Mouse (Mus musculus): ENCODE measurements around the gene Dkk3. TPM values are rescaled to one million over a fixed set of nuclear protein-coding genes. Genes with fewer than 3 reads are reported as not detected.
A peak's percentile ranks its signal among the peaks of the same experiment; 100 is the strongest.
"Not testable (repeated sequence)": the region's sequence is repeated elsewhere in the genome, so short reads cannot be mapped to it uniquely, and the experiment has no call there.

Gene Dkk3
- polyA plus RNA-seq, 1 experiment, result 106 TPM

- no peak for DNase-seq (ENCODE audit: extremely low spot score in 1 of 2, low spot score in 1 of 2)
Measured at GRCm38 (mm10) chr7:112133277-112133676, 25.6 kb downstream of the Dkk3 start.

- no peak for DNase-seq (ENCODE audit: extremely low spot score in 1 of 2, low spot score in 1 of 2)
Measured at GRCm38 (mm10) chr7:112132005-112132404, 26.9 kb downstream of the Dkk3 start.

GRCm38 (mm10) chr7:112130660-112131059 is 28.2 kb downstream of the Dkk3 start:
- no peak for DNase-seq (ENCODE audit: extremely low spot score in 1 of 2, low spot score in 1 of 2)

- DNase-seq (ENCODE audit: extremely low spot score in 1 of 2, low spot score in 1 of 2), result no peak
Measured at GRCm38 (mm10) chr7:112129851-112130250, 29.0 kb downstream of the Dkk3 start.

GRCm38 (mm10) chr7:112128810-112129209 is 30.0 kb downstream of the Dkk3 start:
- no peak for DNase-seq (ENCODE audit: extremely low spot score in 1 of 2, low spot score in 1 of 2)

GRCm38 (mm10) chr7:112127954-112128353 is 30.9 kb downstream of the Dkk3 start:
- no peak for DNase-seq (ENCODE audit: extremely low spot score in 1 of 2, low spot score in 1 of 2)

- DNase-seq (ENCODE audit: extremely low spot score in 1 of 2, low spot score in 1 of 2), result no peak
Measured at GRCm38 (mm10) chr7:112127085-112127637, 31.7 kb downstream of the Dkk3 start.

GRCm38 (mm10) chr7:112125625-112126260 is 33.1 kb downstream of the Dkk3 start:
- no peak for DNase-seq (ENCODE audit: extremely low spot score in 1 of 2, low spot score in 1 of 2)

- DNase-seq (ENCODE audit: extremely low spot score in 1 of 2, low spot score in 1 of 2), result peak; percentile 68 to 69
Measured at GRCm38 (mm10) chr7:112123612-112124011, 35.2 kb downstream of the Dkk3 start.

- DNase-seq (ENCODE audit: extremely low spot score in 1 of 2, low spot score in 1 of 2), result no peak
Measured at GRCm38 (mm10) chr7:112121866-112122500, 36.9 kb downstream of the Dkk3 start.

- DNase-seq (ENCODE audit: extremely low spot score in 1 of 2, low spot score in 1 of 2), result no peak
Measured at GRCm38 (mm10) chr7:112120861-112121810, 37.7 kb downstream of the Dkk3 start.

GRCm38 (mm10) chr7:112119248-112119647 is 39.6 kb downstream of the Dkk3 start:
- no peak for DNase-seq (ENCODE audit: extremely low spot score in 1 of 2, low spot score in 1 of 2)

GRCm38 (mm10) chr7:112118086-112118485 is 40.8 kb downstream of the Dkk3 start:
- no peak for DNase-seq (ENCODE audit: extremely low spot score in 1 of 2, low spot score in 1 of 2)

- no peak for DNase-seq (ENCODE audit: extremely low spot score in 1 of 2, low spot score in 1 of 2)
Measured at GRCm38 (mm10) chr7:112117501-112117900, 41.4 kb downstream of the Dkk3 start.

GRCm38 (mm10) chr7:112110638-112111372 is 48.1 kb downstream of the Dkk3 start:
- DNase-seq (ENCODE audit: extremely low spot score in 1 of 2, low spot score in 1 of 2), result no peak

GRCm38 (mm10) chr7:112108757-112109156 is 50.1 kb downstream of the Dkk3 start:
- no peak for DNase-seq (ENCODE audit: extremely low spot score in 1 of 2, low spot score in 1 of 2)

- DNase-seq (ENCODE audit: extremely low spot score in 1 of 2, low spot score in 1 of 2), result no peak
Measured at GRCm38 (mm10) chr7:112103816-112104215, 55.0 kb downstream of the Dkk3 start.

GRCm38 (mm10) chr7:112102933-112103332 is 55.9 kb downstream of the Dkk3 start:
- no peak for DNase-seq (ENCODE audit: extremely low spot score in 1 of 2, low spot score in 1 of 2)

- no peak for DNase-seq (ENCODE audit: extremely low spot score in 1 of 2, low spot score in 1 of 2)
Measured at GRCm38 (mm10) chr7:112100887-112101286, 58.0 kb downstream of the Dkk3 start.

GRCm38 (mm10) chr7:112094923-112095322 is 63.9 kb downstream of the Dkk3 start:
- DNase-seq (ENCODE audit: extremely low spot score in 1 of 2, low spot score in 1 of 2), result not testable (repeated sequence)
